Mouse (Mus musculus) hindbrain, embryonic 15.5 days (tissue): ENCODE measurements around the gene Sucnr1. TPM values are rescaled to one million over a fixed set of nuclear protein-coding genes. Genes with fewer than 3 reads are reported as not detected.
"Not testable (repeated sequence)": the region's sequence is repeated elsewhere in the genome, so short reads cannot be mapped to it uniquely, and the experiment has no call there.

Source experiments
- ATAC-seq: fragments of 200-750 bp; cut with Nextera tagmentation; 2 replicates; pipeline ENCODE4 v1.8.0; 2017; ENCODE audit warnings: low read depth, moderate number of reproducible peaks, moderate TSS enrichment; ENCODE audit not compliant: low FRiP score
- H3K27ac ChIP-seq: fragments of 300-500 bp; sonication (generic); replicated peaks from 2 replicates; pipeline ENCODE4 v1.5.1; 2015; ENCODE audit warnings: mild to moderate bottlenecking, inconsistent platforms
- H3K27me3 ChIP-seq: fragments of 300-500 bp; sonication (generic); 2 replicates; pipeline ENCODE4 v1.6.1; 2015; ENCODE audit warnings: control low read depth, inconsistent platforms
- H3K36me3 ChIP-seq: fragments of 300-500 bp; sonication (generic); 2 replicates; pipeline ENCODE4 v1.6.1; 2015; ENCODE audit warnings: control low read depth, inconsistent platforms
- H3K4me1 ChIP-seq: fragments of 300-500 bp; sonication (generic); replicated peaks from 2 replicates; pipeline ENCODE4 v1.6.1; 2015; ENCODE audit warnings: control low read depth, inconsistent platforms
- H3K4me2 ChIP-seq: fragments of 300-500 bp; sonication (generic); 2 replicates; pipeline ENCODE4 v1.6.1; 2015; ENCODE audit warnings: moderate library complexity, mild to moderate bottlenecking, inconsistent platforms
- H3K4me3 ChIP-seq: fragments of 300-500 bp; sonication (generic); 2 replicates; pipeline ENCODE4 v1.5.1; 2015; ENCODE audit warnings: mild to moderate bottlenecking, inconsistent platforms
- H3K9ac ChIP-seq: fragments of 300-500 bp; sonication (generic); 2 replicates; pipeline ENCODE4 v1.6.1; 2015; ENCODE audit warnings: inconsistent platforms
- H3K9me3 ChIP-seq: fragments of 300-500 bp; sonication (generic); 2 replicates; pipeline ENCODE4 v1.6.1; 2016; ENCODE audit warnings: control low read depth, inconsistent platforms
- WGBS: fragments of 180-500 bp; shearing (Covaris S2); methylation state at CpG from one replicate; pipeline ENCODE4 v1.1.7; 2015; 5-methylcytosine and 5-hydroxymethylcytosine counted together
- polyA plus RNA-seq: library from polyadenylated mRNA; unstranded; fragments of >200 nt; fragmentation: Nextera tagmentation; extraction: Ambion mirVana; gene quantifications from 2 replicates; pipeline ENCODE4 v1.2.1, GENCODE M21; 2015

Gene Sucnr1
- polyA plus RNA-seq, 1 experiment from 2014 or later, result not detected

DNA sequence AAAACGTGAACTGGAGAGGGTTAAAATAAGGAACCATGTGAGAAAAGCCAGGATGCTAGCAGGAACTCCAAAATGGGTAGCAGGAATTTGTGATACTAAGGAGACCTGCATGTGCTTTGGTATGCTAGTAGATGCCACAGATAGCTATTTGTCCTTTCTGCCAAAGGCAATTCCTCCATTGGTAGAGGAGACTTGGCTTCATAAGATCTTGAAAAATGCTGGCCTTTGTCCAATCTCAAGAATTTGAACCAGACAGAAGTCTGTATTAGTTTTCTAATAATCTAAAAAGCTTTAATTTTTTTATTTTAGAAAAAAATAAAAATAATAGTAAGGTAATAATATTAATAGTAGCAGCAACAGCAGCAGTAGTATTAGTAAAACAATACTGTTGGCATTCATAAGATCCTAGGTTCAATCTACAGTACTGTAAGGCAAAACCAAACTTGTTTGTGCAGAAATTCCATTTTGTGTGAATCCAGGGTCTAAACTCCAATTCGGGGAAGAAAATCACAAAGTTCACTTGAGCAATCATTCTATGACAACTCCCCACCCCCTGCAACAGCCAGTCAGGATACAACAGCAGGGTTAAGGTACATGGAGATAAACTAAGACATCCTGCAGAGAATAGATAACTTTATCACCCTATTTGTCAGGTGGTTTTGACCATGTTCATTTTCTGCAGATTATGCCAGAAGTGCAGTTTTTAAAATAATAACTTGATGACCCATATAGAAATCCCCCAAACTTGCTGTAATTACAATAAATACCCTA is 12.9 kb downstream of the Sucnr1 start:
- ATAC-seq, result no peak
- Histone ChIP-seq H3K36me3 (no peaks in the 10 kb centered on the region), H3K9ac (no peak overlapping the region), H3K4me1 (no peaks in the 10 kb centered on the region), H3K27me3 (no peaks in the 10 kb centered on the region), H3K4me3 (no peak overlapping the region), H3K9me3 (no peaks in the 10 kb centered on the region), H3K27ac (no peak overlapping the region), H3K4me2 (no peak overlapping the region)
- WGBS, result 61% methylated on average over 2 of the region's 2 CpGs

GRCm38 (mm10) chr3:60096941-60097340 is 15.3 kb downstream of the Sucnr1 start:
- no peaks in the 10 kb centered on the region for H3K27me3 ChIP-seq
- 76% methylated on average over 3 of the region's 3 CpGs for WGBS
- no peak overlapping the region for H3K4me3 ChIP-seq
- no peaks in the 10 kb centered on the region for H3K36me3 ChIP-seq
- no peak overlapping the region for H3K4me2 ChIP-seq
- no peaks in the 10 kb centered on the region for H3K4me1 ChIP-seq
- H3K9me3 ChIP-seq, result no peaks in the 10 kb centered on the region
- no peak overlapping the region for H3K27ac ChIP-seq
- no peak for ATAC-seq
- no peak overlapping the region for H3K9ac ChIP-seq

- 91% methylated on average over 2 of the region's 2 CpGs for WGBS
These were observed 15.8 kb downstream of the Sucnr1 start for GRCm38 (mm10) chr3:60097485-60097884.

DNA sequence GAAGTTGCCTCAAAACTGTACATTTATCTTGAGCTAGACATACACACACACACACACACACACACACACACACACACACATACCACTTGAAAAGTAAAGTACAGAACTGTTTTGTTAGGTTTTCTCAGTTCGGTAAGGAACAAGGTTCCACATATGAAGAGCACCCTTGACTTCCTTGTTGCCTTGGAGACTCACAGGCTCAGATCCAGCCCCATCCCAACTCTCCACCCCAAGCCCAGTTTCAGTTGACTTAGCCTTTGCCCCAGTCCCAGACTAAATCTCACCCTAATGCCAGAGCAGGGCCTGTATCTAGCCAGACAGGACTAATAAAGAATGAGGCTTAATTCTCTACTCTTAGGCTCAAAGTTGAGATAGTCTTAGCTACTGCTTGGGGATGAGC is 16.9 kb downstream of the Sucnr1 start:
- Histone ChIP-seq H3K4me3 (no peak overlapping the region), H3K9me3 (no peaks in the 10 kb centered on the region), H3K9ac (no peak overlapping the region), H3K36me3 (no peaks in the 10 kb centered on the region), H3K4me2 (no peak overlapping the region), H3K27me3 (no peaks in the 10 kb centered on the region), H3K4me1 (no peaks in the 10 kb centered on the region), H3K27ac (no peak overlapping the region)
- no peak for ATAC-seq
- WGBS, result 100% methylated on average over 1 of the region's 1 CpGs

More at GRCm38 (mm10) chr3:60097485-60097884, 15.8 kb downstream of the Sucnr1 start:
- H3K4me1 ChIP-seq, result no peaks in the 10 kb centered on the region
- no peaks in the 10 kb centered on the region for H3K36me3 ChIP-seq
- H3K9me3 ChIP-seq, result no peaks in the 10 kb centered on the region
- H3K27ac ChIP-seq, result no peak overlapping the region
- no peak for ATAC-seq
- H3K4me3 ChIP-seq, result no peak overlapping the region
- H3K9ac ChIP-seq, result no peak overlapping the region
- no peaks in the 10 kb centered on the region for H3K27me3 ChIP-seq
- H3K4me2 ChIP-seq, result no peak overlapping the region

- Histone ChIP-seq H3K36me3 (no peaks in the 10 kb centered on the region), H3K9me3 (no peaks in the 10 kb centered on the region), H3K4me3 (no peak overlapping the region), H3K4me1 (no peaks in the 10 kb centered on the region), H3K27me3 (no peaks in the 10 kb centered on the region), H3K9ac (no peak overlapping the region), H3K27ac (no peak overlapping the region), H3K4me2 (no peak overlapping the region)
- ATAC-seq, result no peak
- 85% methylated on average over 2 of the region's 2 CpGs for WGBS
These were observed 22.9 kb downstream of the Sucnr1 start for GRCm38 (mm10) chr3:60104462-60105109.

DNA sequence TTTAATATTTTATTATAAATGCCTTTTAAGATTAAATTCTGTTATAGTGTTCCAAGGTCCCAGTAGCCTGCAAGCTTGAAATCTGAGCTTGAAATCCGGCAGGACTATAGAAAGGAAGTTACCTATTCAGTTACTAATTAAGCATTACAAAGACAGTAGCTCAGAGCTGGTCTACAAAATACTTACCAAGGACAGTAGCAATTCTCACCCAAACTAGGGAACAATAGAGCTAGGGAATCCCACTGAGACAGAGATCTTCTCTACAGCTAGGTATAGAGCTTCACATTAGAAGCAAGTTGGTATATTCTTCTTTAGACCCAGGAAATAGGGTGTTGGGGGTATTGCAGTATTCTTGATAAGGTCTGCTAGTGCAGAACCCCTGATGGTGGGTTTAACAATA is 24.8 kb downstream of the Sucnr1 start:
- H3K9me3 ChIP-seq, ATAC-seq, H3K4me3 ChIP-seq, H3K9ac ChIP-seq, H3K27me3 ChIP-seq, H3K27ac ChIP-seq, H3K4me2 ChIP-seq, H3K36me3 ChIP-seq, H3K4me1 ChIP-seq: not testable (repeated sequence)
- WGBS, result 48% methylated on average over 1 of the region's 1 CpGs

- Histone ChIP-seq H3K27me3 (no peaks in the 10 kb centered on the region), H3K9me3 (no peaks in the 10 kb centered on the region)
- 92% methylated on average over 3 of the region's 3 CpGs for WGBS
These were observed 26.1 kb downstream of the Sucnr1 start for GRCm38 (mm10) chr3:60107736-60108135.

DNA sequence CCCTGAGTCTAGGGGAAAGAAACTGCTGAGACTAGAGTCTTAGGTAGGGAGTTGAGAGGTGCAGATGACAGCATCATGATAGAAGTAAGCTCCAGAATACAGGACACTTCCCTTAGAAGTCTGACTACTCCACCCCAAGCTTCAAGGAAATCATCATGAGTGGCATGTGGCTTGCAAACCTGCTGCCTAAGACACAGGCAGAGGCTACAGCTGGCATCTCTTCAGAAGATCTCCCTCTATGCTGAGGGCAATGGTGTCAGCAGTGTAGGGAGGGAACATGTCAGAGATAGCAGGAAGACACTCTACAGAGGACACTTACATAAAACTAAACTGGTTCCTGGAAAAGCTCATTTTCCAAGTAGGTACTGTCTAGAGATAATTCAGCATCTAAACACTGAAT is 27.1 kb downstream of the Sucnr1 start:
- ATAC-seq, result no peak
- Histone ChIP-seq H3K4me3 (no peak overlapping the region), H3K4me2 (no peak overlapping the region), H3K27me3 (no peaks in the 10 kb centered on the region), H3K4me1 (no peaks in the 10 kb centered on the region), H3K27ac (no peak overlapping the region), H3K9me3 (no peaks in the 10 kb centered on the region), H3K9ac (no peak overlapping the region), H3K36me3 (no peaks in the 10 kb centered on the region)

More at GRCm38 (mm10) chr3:60107736-60108135, 26.1 kb downstream of the Sucnr1 start:
- H3K4me2 ChIP-seq, result no peak overlapping the region
- no peak for ATAC-seq
- no peaks in the 10 kb centered on the region for H3K36me3 ChIP-seq
- H3K4me1 ChIP-seq, result no peaks in the 10 kb centered on the region
- H3K4me3 ChIP-seq, result no peak overlapping the region
- H3K27ac ChIP-seq, result no peak overlapping the region
- no peak overlapping the region for H3K9ac ChIP-seq

GRCm38 (mm10) chr3:60111135-60111710 is 29.6 kb downstream of the Sucnr1 start:
- WGBS, result 91% methylated on average over 4 of the region's 4 CpGs

DNA sequence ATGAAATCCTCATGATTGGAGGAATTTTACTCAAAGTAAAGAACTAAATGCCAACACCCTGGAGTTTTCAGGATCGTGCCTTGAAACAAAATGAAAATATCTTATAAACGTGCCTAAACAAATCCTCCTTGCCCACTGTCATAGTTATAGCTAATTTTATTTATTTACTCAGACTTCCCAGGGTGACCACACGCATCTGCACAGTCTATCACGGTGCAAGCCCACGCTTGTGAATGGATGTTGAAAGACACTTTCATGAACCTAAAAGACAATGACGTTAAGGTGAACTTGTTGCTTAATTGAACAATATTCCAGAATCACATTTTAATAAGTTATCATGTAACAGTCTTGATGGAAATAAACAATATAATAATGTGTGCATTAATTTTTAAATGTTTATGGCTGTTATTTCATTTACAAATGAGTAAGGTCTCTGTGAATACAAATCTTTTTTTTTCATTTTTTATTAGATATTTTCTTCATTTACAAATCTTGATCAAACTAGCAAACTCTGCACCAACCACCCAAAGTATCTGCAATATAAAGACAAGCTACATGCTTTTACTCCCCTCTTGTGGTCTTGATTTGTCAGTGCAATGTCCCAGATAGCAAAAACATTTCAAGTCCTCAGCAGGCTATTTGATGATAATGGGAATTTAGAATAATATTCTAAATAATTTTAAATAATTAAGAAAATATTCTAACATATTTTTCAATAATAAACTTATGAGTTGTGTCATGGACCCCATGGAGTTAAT is 30.4 kb downstream of the Sucnr1 start:
- ATAC-seq, result no peak
- no peaks in the 10 kb centered on the region for H3K4me1 ChIP-seq
- H3K27me3 ChIP-seq, result no peaks in the 10 kb centered on the region
- no peaks in the 10 kb centered on the region for H3K9me3 ChIP-seq
- no peak overlapping the region for H3K27ac ChIP-seq
- no peak overlapping the region for H3K9ac ChIP-seq
- H3K4me3 ChIP-seq, result no peak overlapping the region
- WGBS, result 84% methylated on average over 6 of the region's 6 CpGs
- H3K36me3 ChIP-seq, result no peaks in the 10 kb centered on the region
- no peak overlapping the region for H3K4me2 ChIP-seq

More at GRCm38 (mm10) chr3:60111135-60111710, 29.6 kb downstream of the Sucnr1 start:
- Histone ChIP-seq H3K9ac (no peak overlapping the region), H3K36me3 (no peaks in the 10 kb centered on the region), H3K4me2 (no peak overlapping the region), H3K9me3 (no peaks in the 10 kb centered on the region), H3K27me3 (no peaks in the 10 kb centered on the region), H3K4me1 (no peaks in the 10 kb centered on the region), H3K4me3 (no peak overlapping the region), H3K27ac (no peak overlapping the region)
- no peak for ATAC-seq

DNA sequence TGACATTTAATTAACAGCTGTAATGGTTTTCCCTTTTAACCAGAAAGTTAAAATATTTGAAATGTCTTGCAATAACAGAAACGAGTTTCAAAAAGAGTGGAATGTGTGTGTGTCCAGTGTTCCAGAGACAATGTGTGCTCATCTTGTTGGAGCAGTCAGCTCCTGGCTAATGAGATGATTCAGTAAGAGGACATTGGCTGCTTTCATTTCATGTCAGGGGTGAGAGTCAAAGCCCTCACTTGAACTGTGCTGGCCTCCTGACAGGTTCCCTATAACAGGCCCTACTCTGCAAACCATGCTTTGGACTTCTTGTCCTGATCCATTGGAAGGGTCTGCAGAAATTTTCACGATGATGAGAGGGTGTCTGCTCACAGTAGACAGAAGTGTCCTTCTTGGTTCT is 32.9 kb downstream of the Sucnr1 start:
- WGBS, result 63% methylated on average over 2 of the region's 2 CpGs
- no peaks in the 10 kb centered on the region for H3K27me3 ChIP-seq
- no peak for ATAC-seq
- H3K9ac ChIP-seq, result no peak overlapping the region
- no peaks in the 10 kb centered on the region for H3K4me1 ChIP-seq
- no peaks in the 10 kb centered on the region for H3K9me3 ChIP-seq
- no peak overlapping the region for H3K4me3 ChIP-seq
- H3K4me2 ChIP-seq, result no peak overlapping the region
- no peaks in the 10 kb centered on the region for H3K36me3 ChIP-seq
- H3K27ac ChIP-seq, result no peak overlapping the region

GRCm38 (mm10) chr3:60121449-60121848 is 39.8 kb downstream of the Sucnr1 start:
- ATAC-seq, result no peak
- WGBS, result 84% methylated on average over 3 of the region's 3 CpGs
- H3K4me2 ChIP-seq, result no peak overlapping the region

More at GRCm38 (mm10) chr3:60121449-60121848, 39.8 kb downstream of the Sucnr1 start:
- no peak overlapping the region for H3K27ac ChIP-seq
- H3K9ac ChIP-seq, result no peak overlapping the region
- H3K27me3 ChIP-seq, result no peaks in the 10 kb centered on the region
- no peaks in the 10 kb centered on the region for H3K36me3 ChIP-seq
- H3K9me3 ChIP-seq, result no peaks in the 10 kb centered on the region
- no peak overlapping the region for H3K4me3 ChIP-seq
- H3K4me1 ChIP-seq, result no peaks in the 10 kb centered on the region
